Comparison of ENCODE assay signal across 8 mouse cellular contexts in the genomic region with DNA sequence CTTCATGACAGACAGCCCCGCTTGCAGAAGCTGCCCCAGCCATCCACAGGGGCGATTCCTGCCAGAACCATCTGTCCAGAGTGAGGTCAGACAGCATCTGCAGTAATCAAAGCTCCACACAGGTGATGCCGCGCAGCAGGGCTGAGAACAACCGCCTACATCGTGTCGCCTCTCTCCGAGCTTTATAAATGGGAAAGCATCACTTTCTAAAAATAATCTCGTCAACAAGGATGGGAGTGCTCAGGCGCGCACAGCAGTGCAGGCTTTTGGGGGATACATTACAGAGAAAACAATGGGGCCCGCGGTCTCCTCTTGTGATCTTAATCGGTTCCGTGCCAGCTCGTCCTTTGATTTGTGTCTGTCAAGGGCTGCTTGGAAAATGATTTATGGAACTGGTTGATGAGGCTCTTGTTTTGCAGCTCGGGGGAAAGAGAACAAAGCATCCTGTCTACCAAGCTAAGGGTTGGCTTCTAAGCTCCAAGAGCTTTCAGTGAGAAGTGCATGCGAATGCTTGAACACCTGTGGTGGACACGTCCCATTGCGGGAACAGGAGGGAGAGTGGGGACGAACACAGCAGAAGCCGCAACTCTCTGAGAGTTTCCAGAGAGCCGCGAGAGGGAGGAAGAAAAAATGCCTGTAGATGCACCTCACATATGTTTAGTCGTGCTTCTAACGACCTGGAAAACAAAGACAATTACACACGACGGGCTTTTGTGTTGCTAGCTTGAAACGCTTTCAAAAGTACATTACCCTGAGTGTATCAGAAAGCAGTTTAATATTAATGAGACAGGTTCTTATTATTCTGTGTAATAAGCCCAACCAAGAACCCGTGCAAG. TPM values are rescaled to one million over a fixed set of nuclear protein-coding genes. Genes with fewer than 3 reads are reported as not detected.
DNase-seq lines count a peak whose midpoint lies in the region; ATAC-seq and TF ChIP-seq lines count a peak whose summit lies in the region.

No protein-coding gene starts in this region.

- no peak for TF ChIP-seq CTCF in cerebellum, adult 2 months (IDR thresholded peaks at IDR 0.05; ENCODE audit: borderline replicate concordance, insufficient read depth, low read depth, low read length)

- H3K4me1 ChIP-seq in cerebellum, adult 2 months (ENCODE audit: control insufficient read depth, insufficient read depth, low read length): peaks cover 13% of the 10 kb centered on the region; the same call in 1 of the 2 replicates
- peaks cover 30% of the 10 kb centered on the region for H3K4me1 ChIP-seq in neural tube, embryonic 15.5 days

- H3K36me3 ChIP-seq in neural tube, embryonic 15.5 days: no peaks in the 10 kb centered on the region

- H3K9ac ChIP-seq in neural tube, embryonic 15.5 days (replicated peaks): peak overlapping the region; percentile 1; the same call in 1 of the 2 replicates

- H3K4me2 ChIP-seq in neural tube, embryonic 15.5 days: peak overlapping the region; percentile 53

- DNase-seq in cerebellum, adult 2 months: peak; percentile 20 to 38
- DNase-seq in cerebellum, adult 9-11 months: no peak
- DNase-seq in right cerebral cortex, adult 2 months (ENCODE audit: low spot score in 2 of 2): peak; percentile 51 to 52
- DNase-seq in right cerebral cortex, postnatal 14 days: no peak
- DNase-seq in layer of hippocampus, adult 18-20 months (ENCODE audit: low spot score in 2 of 2): peak; percentile 37 to 71
- no peak for DNase-seq in urinary bladder, postnatal 4 days (ENCODE audit: low spot score in 2 of 2)

- peak; percentile 54 for ATAC-seq in neural tube, embryonic 15.5 days (ENCODE audit: low FRiP score)
- no peak for ATAC-seq in inflammation-experienced regulatory T-cells, adult 6 months

- TF ChIP-seq POLR2A in cerebellum, adult 2 months (IDR thresholded peaks at IDR 0.05; ENCODE audit: borderline replicate concordance, insufficient read depth, low read length): no peak

- no peaks in the 10 kb centered on the region for H3K27me3 ChIP-seq in cerebellum, adult 2 months (ENCODE audit: control insufficient read depth, insufficient read depth, low read length)
- H3K27me3 ChIP-seq in neural tube, embryonic 15.5 days (replicated peaks): no peaks in the 10 kb centered on the region

- WGBS in cerebellum, adult 2 months: 13% methylated on average over 30 of the region's 30 CpGs
- 7% methylated on average over 30 of the region's 30 CpGs for WGBS in neural tube, embryonic 15.5 days

- H3K27ac ChIP-seq in cerebellum, adult 2 months (ENCODE audit: insufficient read depth, low read length): no peak overlapping the region
- H3K27ac ChIP-seq in neural tube, embryonic 15.5 days (replicated peaks): peak overlapping the region; percentile 69

- H3K9me3 ChIP-seq in neural tube, embryonic 15.5 days (replicated peaks): no peaks in the 10 kb centered on the region

- H3K4me3 ChIP-seq in cerebellum, adult 2 months (replicated peaks; ENCODE audit: insufficient read depth, low read depth, low read length): peak overlapping the region; percentile 1
- H3K4me3 ChIP-seq in neural tube, embryonic 15.5 days (replicated peaks): peak overlapping the region; percentile 20

RNA-seq across cellular contexts. Expression of gene Atxn1, which starts 44.2 kb away (rescaled TPM):
- 16.9 TPM in 2 replicates for polyA plus RNA-seq in cerebellum, adult 2 months (2012; rRNA removed)
- total RNA-seq in layer of hippocampus, adult 18-20 months (2021): 100 to 1,000 TPM; 117 to 121 TPM
- polyA plus RNA-seq in neural tube, embryonic 15.5 days (2015; fragmentation: Nextera tagmentation; extraction: Ambion mirVana): 9.4 and 9.5 TPM in 2 replicates
- polyA plus RNA-seq in inflammation-experienced regulatory T-cells, adult 6 months (2017; shearing (Covaris generic)): 10 to 100 TPM; 35.9 to 51.1 (median 39.1) TPM

Comparison
In these comparisons a context has a peak if more than half of its experiments do, and no peak if none do; other contexts are left out.
1. DNase-seq: peak in cerebellum, adult 2 months (2 of 2), right cerebral cortex, adult 2 months (2 of 2) and layer of hippocampus, adult 18-20 months (2 of 2); none in cerebellum, adult 9-11 months (single experiment), right cerebral cortex, postnatal 14 days (single experiment) and urinary bladder, postnatal 4 days (0 of 2).